Mouse (Mus musculus): ENCODE measurements around the gene Utp14b. TPM values are rescaled to one million over a fixed set of nuclear protein-coding genes. Genes with fewer than 3 reads are reported as not detected.

Utp14b gene
- polyA plus RNA-seq, 1 experiment from 2014 or later: 4.5 TPM

DNA sequence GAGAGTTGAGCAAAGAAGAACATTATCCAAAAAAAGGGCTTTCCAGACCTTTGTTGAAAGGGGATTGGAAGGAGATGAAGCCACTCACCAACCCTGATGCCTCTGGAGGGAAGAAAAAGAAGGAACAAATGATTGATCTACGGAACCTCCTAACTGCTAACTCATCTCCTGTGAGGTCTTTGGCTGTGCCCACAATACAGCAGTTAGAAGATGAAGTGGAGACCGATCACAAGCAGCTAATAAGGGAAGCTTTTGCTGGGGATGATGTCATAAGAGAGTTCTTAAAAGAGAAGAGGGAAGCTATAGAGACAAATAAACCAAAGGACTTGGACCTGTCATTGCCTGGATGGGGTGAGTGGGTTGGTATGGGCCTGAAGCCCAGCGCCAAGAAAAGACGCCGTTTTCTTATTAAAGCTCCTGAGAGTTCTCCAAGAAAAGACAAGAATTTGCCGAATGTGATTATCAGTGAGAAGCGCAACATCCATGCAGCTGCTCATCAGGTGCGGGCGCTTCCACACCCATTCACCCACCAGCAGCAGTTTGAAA, 8.2 kb downstream of the Utp14b start:
- Histone ChIP-seq H3K4me3 (replicated peaks; ENCODE audit: low read depth, low read length) (no peak overlapping the region), H3K9me3 (ENCODE audit: control insufficient read depth, low read length) (no peaks in the 10 kb centered on the region), H3K9ac (replicated peaks; ENCODE audit: low read length) (no peak overlapping the region), H3K4me1 (ENCODE audit: control insufficient read depth, insufficient read depth, low read length) (peaks cover 6% of the 10 kb centered on the region), H3K36me3 (ENCODE audit: control insufficient read depth, insufficient read depth, low read length) (peaks cover 44% of the 10 kb centered on the region), H3K27me3 (ENCODE audit: control insufficient read depth, insufficient read depth, low read length) (no peaks in the 10 kb centered on the region), H3K27ac (replicated peaks; ENCODE audit: low read depth, low read length) (no peak overlapping the region), H3K4me2 (ENCODE audit: low read length) (no peak overlapping the region)
- DNase-seq (no peak), ATAC-seq (ENCODE audit: low FRiP score, low TSS enrichment) (no peak)
- WGBS: 98% methylated on average over 9 of the region's 9 CpGs

DNA sequence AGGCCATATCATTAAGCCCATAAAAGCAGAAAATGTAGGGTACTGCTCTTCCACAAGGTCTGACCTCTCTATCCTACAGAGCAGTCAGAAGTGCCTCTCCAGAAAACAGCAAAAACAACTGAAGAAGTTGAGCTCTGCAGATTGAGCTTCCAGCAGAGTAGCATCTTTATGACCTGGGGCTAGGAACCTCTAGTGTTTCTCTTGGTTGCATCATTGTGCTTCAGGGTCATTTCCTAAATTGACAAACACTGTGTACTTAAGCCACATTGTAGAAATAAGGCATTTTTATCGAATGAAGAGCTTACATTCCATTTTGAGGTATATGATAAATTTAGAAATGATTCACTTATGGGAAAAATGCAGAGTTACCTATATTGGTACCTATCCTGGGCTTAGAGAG, 8.7 kb downstream of the Utp14b start:
- no peaks in the 10 kb centered on the region for H3K27me3 ChIP-seq (ENCODE audit: control insufficient read depth, insufficient read depth, low read length)
- H3K9ac ChIP-seq (replicated peaks; ENCODE audit: low read length): no peak overlapping the region
- H3K36me3 ChIP-seq (ENCODE audit: control insufficient read depth, insufficient read depth, low read length): peaks cover 44% of the 10 kb centered on the region
- H3K4me1 ChIP-seq (ENCODE audit: control insufficient read depth, insufficient read depth, low read length): peaks cover under 1% of the 10 kb centered on the region
- no peak for DNase-seq
- no peak overlapping the region for H3K4me3 ChIP-seq (replicated peaks; ENCODE audit: low read depth, low read length)
- no peak overlapping the region for H3K4me2 ChIP-seq (ENCODE audit: low read length)
- H3K9me3 ChIP-seq (ENCODE audit: control insufficient read depth, low read length): no peaks in the 10 kb centered on the region
- no peak overlapping the region for H3K27ac ChIP-seq (replicated peaks; ENCODE audit: low read depth, low read length)
- no peak for ATAC-seq (ENCODE audit: low FRiP score, low TSS enrichment)
- 98% methylated on average over 1 of the region's 1 CpGs for whole genome bisulfite sequencing

DNA sequence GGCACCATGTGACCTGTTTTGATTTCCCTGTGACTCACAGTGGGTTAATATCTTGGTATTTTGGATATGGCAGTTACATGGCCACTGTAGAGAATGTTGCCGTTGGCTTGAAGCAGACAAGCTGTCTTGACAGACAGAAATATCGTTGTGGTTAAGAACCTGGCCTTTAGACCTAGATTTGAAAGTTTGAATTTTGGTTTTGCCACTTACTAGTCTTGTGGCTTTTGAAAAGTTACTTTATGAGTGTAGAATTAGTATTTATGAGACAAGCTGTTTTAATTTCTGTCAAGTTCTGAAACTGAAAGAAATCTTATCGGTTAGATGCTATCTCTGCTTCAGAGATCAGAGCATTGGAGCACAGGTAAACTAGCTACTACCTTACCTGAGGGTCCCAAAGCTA, 24.5 kb downstream of the Utp14b start:
- WGBS: 94% methylated on average over 3 of the region's 3 CpGs
- no peak for ATAC-seq (ENCODE audit: low FRiP score, low TSS enrichment)

DNA sequence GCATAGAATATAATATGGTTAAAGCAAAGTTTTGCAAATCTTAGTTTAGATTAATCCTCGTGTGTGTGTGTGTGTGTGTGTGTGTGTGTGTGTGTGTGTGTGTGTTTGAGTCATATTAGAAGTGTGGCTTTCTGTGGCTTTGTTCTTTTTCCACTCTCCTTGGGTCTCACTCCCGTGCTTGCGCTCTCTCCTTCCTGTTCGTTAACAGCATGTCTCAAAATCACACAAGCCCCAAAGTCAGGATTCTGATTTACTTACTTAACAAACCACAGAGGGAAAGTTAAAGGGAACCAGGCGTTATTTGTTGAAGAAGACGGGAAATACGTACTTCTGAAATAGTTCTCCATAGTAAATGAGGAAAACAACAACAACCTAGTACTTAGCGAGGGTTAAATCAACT, 26.3 kb downstream of the Utp14b start:
- no peaks in the 10 kb centered on the region for H3K4me1 ChIP-seq (ENCODE audit: control insufficient read depth, insufficient read depth, low read length)
- no peak overlapping the region for H3K27ac ChIP-seq (replicated peaks; ENCODE audit: low read depth, low read length)
- peaks cover 11% of the 10 kb centered on the region; the same call in 1 of the 2 replicates for H3K36me3 ChIP-seq (ENCODE audit: control insufficient read depth, insufficient read depth, low read length)
- no peak overlapping the region for H3K4me3 ChIP-seq (replicated peaks; ENCODE audit: low read depth, low read length)
- 92% methylated on average over 8 of the region's 8 CpGs for WGBS
- no peak overlapping the region for H3K4me2 ChIP-seq (ENCODE audit: low read length)
- H3K9ac ChIP-seq (replicated peaks; ENCODE audit: low read length): no peak overlapping the region
- ATAC-seq (ENCODE audit: low FRiP score, low TSS enrichment): no peak
- no peaks in the 10 kb centered on the region for H3K27me3 ChIP-seq (ENCODE audit: control insufficient read depth, insufficient read depth, low read length)
- no peaks in the 10 kb centered on the region for H3K9me3 ChIP-seq (ENCODE audit: control insufficient read depth, low read length)
- DNase-seq: no peak

More for the DNA sequence above, 24.5 kb downstream of the Utp14b start:
- no peak overlapping the region for H3K4me2 ChIP-seq (ENCODE audit: low read length)
- H3K4me1 ChIP-seq (ENCODE audit: control insufficient read depth, insufficient read depth, low read length): no peaks in the 10 kb centered on the region
- H3K9me3 ChIP-seq (ENCODE audit: control insufficient read depth, low read length): no peaks in the 10 kb centered on the region
- H3K36me3 ChIP-seq (ENCODE audit: control insufficient read depth, insufficient read depth, low read length): peaks cover 8% of the 10 kb centered on the region; the same call in 1 of the 2 replicates
- H3K9ac ChIP-seq (replicated peaks; ENCODE audit: low read length): no peak overlapping the region
- H3K27me3 ChIP-seq (ENCODE audit: control insufficient read depth, insufficient read depth, low read length): no peaks in the 10 kb centered on the region
- H3K4me3 ChIP-seq (replicated peaks; ENCODE audit: low read depth, low read length): no peak overlapping the region
- H3K27ac ChIP-seq (replicated peaks; ENCODE audit: low read depth, low read length): no peak overlapping the region
- DNase-seq: no peak

DNA sequence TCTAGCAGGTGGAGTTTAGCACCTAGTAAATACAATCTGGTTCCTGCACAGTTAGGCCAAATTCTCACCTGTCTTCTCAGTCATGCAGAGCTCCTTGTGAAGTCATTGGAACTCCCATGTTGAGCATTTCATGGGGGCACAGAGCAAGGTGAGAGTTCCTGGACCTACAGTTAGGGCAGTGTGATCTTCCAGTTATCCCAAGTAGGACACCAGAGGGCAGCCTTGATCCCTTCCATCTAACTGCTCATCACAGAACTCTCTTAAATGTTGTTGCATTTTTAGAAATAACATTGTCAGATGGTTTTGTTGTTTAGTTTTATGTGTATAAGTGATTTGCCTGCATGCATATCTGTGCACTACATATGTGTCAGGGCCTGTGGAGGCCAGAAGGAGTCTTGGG, 29.0 kb downstream of the Utp14b start:
- Histone ChIP-seq H3K27ac (replicated peaks; ENCODE audit: low read depth, low read length) (no peak overlapping the region), H3K4me3 (replicated peaks; ENCODE audit: low read depth, low read length) (no peak overlapping the region), H3K9ac (replicated peaks; ENCODE audit: low read length) (no peak overlapping the region), H3K9me3 (ENCODE audit: control insufficient read depth, low read length) (no peaks in the 10 kb centered on the region), H3K4me2 (ENCODE audit: low read length) (no peak overlapping the region), H3K4me1 (ENCODE audit: control insufficient read depth, insufficient read depth, low read length) (no peaks in the 10 kb centered on the region), H3K27me3 (ENCODE audit: control insufficient read depth, insufficient read depth, low read length) (no peaks in the 10 kb centered on the region), H3K36me3 (ENCODE audit: control insufficient read depth, insufficient read depth, low read length) (peaks cover 22% of the 10 kb centered on the region)
- peak; percentile 49 for DNase-seq
- ATAC-seq (ENCODE audit: low FRiP score, low TSS enrichment): no peak

DNA sequence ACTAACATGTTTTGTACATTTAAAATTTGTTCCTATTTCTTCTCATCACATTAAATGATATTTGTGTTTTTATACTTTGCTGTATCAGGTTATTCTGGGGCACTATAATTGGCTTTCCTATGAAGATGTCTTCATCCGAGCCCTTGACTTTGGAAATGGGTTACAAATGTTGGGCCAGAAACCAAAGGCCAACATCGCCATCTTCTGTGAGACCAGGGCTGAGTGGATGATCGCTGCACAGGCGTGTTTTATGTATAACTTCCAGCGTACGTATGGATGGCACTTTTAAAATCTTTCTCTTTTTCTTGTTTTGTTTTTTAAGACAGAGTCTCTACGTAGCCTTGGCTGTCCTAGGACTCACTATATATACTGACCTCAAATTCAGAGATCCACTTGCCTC, 30.3 kb downstream of the Utp14b start:
- 89% methylated on average over 7 of the region's 7 CpGs for WGBS
- Histone ChIP-seq H3K4me1 (ENCODE audit: control insufficient read depth, insufficient read depth, low read length) (no peaks in the 10 kb centered on the region), H3K27me3 (ENCODE audit: control insufficient read depth, insufficient read depth, low read length) (no peaks in the 10 kb centered on the region), H3K9ac (replicated peaks; ENCODE audit: low read length) (no peak overlapping the region), H3K9me3 (ENCODE audit: control insufficient read depth, low read length) (no peaks in the 10 kb centered on the region), H3K27ac (replicated peaks; ENCODE audit: low read depth, low read length) (no peak overlapping the region), H3K36me3 (ENCODE audit: control insufficient read depth, insufficient read depth, low read length) (peaks cover 29% of the 10 kb centered on the region), H3K4me3 (replicated peaks; ENCODE audit: low read depth, low read length) (no peak overlapping the region), H3K4me2 (ENCODE audit: low read length) (no peak overlapping the region)
- DNase-seq: peak; percentile 20
- no peak for ATAC-seq (ENCODE audit: low FRiP score, low TSS enrichment)

DNA sequence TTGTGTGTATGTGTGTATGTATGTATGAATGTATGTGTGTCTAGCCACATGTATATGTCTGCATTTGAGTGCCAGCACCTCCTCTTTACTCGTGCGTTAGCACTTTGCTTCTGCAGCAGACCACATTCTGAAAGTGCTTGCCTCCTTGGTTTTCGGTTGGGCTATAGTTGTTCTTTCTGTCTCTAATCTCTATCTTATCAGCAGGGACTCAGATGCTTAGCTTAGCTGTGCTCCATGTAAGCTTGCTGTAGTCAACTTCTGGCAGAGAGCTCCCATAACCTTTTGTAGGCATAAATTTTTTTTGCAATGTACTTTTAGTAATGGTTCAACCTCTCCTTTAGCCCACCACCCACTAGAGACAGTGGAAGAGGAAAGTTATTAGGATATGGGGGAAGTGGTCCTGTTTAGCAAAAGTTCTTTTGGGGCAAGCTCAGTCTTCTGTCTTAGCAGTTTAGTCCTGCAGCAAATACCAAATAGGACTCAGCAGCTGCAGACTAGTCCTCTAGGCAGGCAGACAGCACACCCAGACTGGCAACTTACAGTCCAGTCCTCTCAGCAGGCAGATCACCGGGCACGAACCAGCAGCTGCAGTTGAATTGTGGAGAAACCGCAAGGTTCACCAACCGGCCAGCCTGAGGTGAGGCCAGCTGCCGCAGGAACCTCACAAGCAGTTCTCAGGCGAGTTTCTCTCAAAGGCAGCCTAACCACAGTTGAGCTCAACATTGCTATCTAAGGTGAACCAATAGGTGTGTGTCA, 36.8 kb downstream of the Utp14b start:
- H3K27me3 ChIP-seq (ENCODE audit: control insufficient read depth, insufficient read depth, low read length): no peaks in the 10 kb centered on the region
- no peak overlapping the region for H3K4me2 ChIP-seq (ENCODE audit: low read length)
- ATAC-seq (ENCODE audit: low FRiP score, low TSS enrichment) (no peak), DNase-seq (no peak)
- no peak overlapping the region for H3K9ac ChIP-seq (replicated peaks; ENCODE audit: low read length)
- H3K9me3 ChIP-seq (ENCODE audit: control insufficient read depth, low read length): no peaks in the 10 kb centered on the region
- WGBS: 96% methylated on average over 9 of the region's 9 CpGs
- peaks cover 74% of the 10 kb centered on the region for H3K36me3 ChIP-seq (ENCODE audit: control insufficient read depth, insufficient read depth, low read length)
- no peak overlapping the region for H3K27ac ChIP-seq (replicated peaks; ENCODE audit: low read depth, low read length)
- H3K4me3 ChIP-seq (replicated peaks; ENCODE audit: low read depth, low read length): no peak overlapping the region
- no peaks in the 10 kb centered on the region for H3K4me1 ChIP-seq (ENCODE audit: control insufficient read depth, insufficient read depth, low read length)

DNA sequence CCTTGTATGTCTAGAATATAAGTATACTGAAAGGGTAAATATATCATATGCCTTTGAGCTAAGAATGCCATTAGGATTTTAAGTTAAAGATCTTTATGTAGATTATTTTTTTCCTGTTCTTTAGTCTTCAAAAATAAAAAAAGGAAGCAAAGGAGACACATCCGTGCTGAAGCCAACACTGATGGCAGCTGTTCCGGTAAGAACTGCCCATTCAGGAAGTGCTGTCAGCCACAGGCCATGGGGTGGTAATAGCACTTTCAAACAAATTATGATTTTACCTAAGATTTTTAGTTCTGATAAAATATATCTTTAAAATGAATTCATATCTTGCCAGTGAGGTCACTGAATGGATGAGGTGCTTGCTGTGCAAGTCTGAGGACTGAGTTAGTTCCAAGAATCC, 38.5 kb downstream of the Utp14b start:
- ATAC-seq (ENCODE audit: low FRiP score, low TSS enrichment): no peak
- Histone ChIP-seq H3K4me2 (ENCODE audit: low read length) (no peak overlapping the region), H3K9ac (replicated peaks; ENCODE audit: low read length) (no peak overlapping the region), H3K27me3 (ENCODE audit: control insufficient read depth, insufficient read depth, low read length) (no peaks in the 10 kb centered on the region), H3K4me3 (replicated peaks; ENCODE audit: low read depth, low read length) (no peak overlapping the region), H3K27ac (replicated peaks; ENCODE audit: low read depth, low read length) (no peak overlapping the region), H3K4me1 (ENCODE audit: control insufficient read depth, insufficient read depth, low read length) (no peaks in the 10 kb centered on the region), H3K36me3 (ENCODE audit: control insufficient read depth, insufficient read depth, low read length) (peaks cover 75% of the 10 kb centered on the region), H3K9me3 (ENCODE audit: control insufficient read depth, low read length) (no peaks in the 10 kb centered on the region)
- no peak for DNase-seq
- 95% methylated on average over 2 of the region's 2 CpGs for WGBS

DNA sequence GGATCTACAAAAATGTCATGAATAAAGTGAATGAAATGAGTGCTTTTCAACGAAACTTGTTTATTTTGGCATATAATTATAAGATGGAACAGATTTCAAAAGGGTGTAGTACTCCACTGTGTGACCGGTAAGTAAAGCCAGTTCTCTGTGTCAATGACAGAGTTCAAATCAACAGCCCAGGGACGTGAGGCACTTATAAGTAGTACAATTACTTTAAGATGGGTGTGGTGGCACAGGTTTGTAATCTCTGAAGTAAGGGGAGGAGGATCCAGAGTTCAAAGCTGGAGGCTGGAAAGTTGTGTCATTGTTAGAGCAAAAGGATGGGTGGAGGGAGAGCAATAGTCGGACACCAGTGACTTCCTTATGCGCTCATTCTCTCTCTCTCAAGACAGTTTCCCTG, 39.1 kb downstream of the Utp14b start:
- H3K4me2 ChIP-seq (ENCODE audit: low read length): no peak overlapping the region
- H3K36me3 ChIP-seq (ENCODE audit: control insufficient read depth, insufficient read depth, low read length): peaks cover 78% of the 10 kb centered on the region
- H3K4me1 ChIP-seq (ENCODE audit: control insufficient read depth, insufficient read depth, low read length): no peaks in the 10 kb centered on the region
- H3K4me3 ChIP-seq (replicated peaks; ENCODE audit: low read depth, low read length): no peak overlapping the region
- WGBS: 91% methylated on average over 5 of the region's 5 CpGs
- H3K27me3 ChIP-seq (ENCODE audit: control insufficient read depth, insufficient read depth, low read length): no peaks in the 10 kb centered on the region
- DNase-seq (no peak), ATAC-seq (ENCODE audit: low FRiP score, low TSS enrichment) (no peak)
- no peak overlapping the region for H3K9ac ChIP-seq (replicated peaks; ENCODE audit: low read length)
- H3K9me3 ChIP-seq (ENCODE audit: control insufficient read depth, low read length): no peaks in the 10 kb centered on the region
- no peak overlapping the region for H3K27ac ChIP-seq (replicated peaks; ENCODE audit: low read depth, low read length)
